Mouse (Mus musculus) lung, postnatal 25 days (tissue): Measurements from ENCODE around the gene Agap1.

Experiments used
- DNase-seq: peaks from one replicate; pipeline ENCODE4 v3.0.0; 2022; ENCODE audit warnings: low spot score

The Agap1 gene

DNA sequence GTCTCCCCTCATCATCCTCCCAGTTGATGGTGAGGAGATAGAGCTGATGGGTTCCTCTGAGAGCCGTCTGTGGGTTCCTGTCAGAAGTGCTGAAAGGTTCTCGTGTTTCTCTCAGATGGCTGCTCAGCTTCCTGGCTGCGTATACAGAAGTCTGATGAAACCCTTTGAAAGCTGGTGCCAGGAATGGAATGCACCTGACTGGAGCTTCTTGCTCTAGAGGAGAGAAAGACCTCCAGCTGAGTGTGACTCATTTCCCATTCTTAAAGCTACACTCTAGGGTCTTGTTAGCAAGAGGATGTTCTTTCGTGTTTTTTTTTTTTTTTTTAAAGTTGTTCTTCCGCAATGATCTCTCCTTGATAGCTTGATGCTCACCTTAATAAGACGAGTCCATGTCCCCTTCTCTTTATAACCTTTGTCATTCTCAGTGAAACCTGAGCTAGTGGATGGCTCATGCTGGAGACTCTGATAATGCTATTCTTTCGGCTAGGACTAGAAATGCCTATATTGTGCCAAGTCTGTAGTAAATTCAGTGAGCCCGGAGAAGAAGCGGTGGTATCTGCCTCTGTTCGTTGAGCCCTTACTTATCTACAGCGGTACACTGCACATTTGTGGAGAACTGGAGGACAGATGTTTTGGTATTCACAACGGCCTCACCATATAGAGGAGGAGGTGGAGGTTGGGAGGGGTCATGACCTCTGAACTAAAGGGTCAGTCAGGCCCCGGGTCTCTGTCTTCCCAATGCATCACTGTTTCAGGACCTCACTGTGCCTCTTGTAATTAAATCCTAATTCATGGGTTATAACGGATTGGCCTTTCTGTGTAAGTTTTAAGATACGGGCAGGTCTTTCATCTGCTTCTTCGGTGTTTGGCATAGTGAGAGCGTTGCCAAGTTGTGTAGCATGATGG is 2.8 kb downstream of the Agap1 start:
- DNase-seq, result no peak

DNA sequence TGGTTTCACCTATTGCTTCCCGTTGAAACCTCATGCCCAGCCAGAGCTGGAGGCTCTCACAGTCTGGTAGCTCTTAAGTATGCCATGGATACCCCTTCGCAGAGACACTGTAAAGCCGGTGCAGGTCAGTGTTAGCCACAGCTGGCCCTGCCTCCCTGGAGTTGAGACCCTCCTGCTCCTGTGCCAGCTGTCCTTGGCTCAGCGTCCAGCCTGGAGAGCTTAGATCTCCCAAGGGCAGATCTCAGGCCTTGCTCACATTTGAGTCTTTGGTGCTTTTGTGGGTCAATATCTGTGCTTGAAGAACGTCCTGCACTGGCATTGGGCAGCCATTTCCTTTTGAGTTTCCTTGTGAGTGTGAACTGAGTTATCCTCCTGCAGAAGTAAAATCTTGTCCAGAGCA is 7.3 kb downstream of the Agap1 start:
- no peak for DNase-seq

DNA sequence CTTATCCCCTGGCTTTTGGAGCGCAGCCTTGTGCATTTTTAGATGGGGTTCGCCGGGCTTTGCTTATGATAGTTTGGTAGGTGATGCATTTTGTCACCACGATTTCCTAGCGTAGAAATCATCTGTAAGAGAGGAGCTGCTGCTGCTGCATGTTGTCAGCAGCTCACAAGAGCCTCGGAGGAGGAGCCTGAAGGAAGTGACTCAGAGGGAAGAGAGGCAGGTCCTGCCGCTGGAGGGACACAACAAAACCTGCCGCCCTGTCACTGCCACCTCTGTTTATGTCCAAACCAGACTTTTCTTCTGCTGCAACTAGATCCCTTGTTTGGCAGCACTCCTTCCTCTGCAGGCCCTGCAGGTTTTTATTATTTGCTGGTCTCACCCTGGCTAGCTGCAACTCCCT is 8.5 kb downstream of the Agap1 start:
- peak; percentile 62 for DNase-seq

GRCm38 (mm10) chr1:89465417-89466002 is 10.9 kb downstream of the Agap1 start:
- no peak for DNase-seq

DNA sequence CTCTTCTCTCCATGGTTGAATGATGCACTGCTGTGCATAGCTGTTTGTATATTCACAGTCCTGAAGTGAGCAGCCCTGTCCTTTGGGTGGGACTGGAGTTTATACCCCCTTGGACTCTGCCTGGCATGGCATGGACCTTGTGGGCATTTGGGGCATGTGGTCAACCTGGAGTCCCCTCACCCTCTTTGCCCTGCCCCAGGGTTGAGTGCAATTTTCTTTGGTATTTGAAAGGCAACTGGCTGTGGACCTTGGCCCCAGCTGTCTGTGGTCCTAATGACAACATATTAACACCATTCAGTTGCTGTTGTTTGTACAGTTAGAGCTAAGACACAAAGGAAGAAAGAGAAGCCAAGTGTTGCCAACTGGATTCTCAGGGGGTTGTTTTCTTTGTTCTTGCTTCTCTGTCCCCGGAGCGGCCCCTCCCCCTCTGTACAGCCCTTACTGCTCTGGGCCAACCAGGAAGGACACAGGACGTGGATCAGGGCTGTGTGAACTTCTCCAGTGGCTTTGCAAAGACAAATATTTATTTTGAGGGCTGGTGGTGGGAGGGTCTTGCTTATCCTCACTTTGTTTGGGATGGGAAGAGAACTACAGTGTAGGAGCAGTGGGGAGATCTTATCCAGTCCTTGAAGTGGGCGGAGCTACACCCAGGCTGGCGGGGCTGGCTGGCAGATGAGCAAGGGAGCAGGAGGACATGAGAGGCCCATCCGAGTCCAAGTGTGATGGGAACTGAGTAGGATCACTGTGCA is 12.9 kb downstream of the Agap1 start:
- peak; percentile 90 for DNase-seq

- DNase-seq, result no peak
These were observed 13.5 kb downstream of the Agap1 start for GRCm38 (mm10) chr1:89468141-89468540.

- no peak for DNase-seq
These were observed 16.8 kb downstream of the Agap1 start for GRCm38 (mm10) chr1:89471430-89471829.

- DNase-seq, result no peak
These were observed 17.3 kb downstream of the Agap1 start for GRCm38 (mm10) chr1:89471891-89472290.

GRCm38 (mm10) chr1:89473946-89474345 is 19.3 kb downstream of the Agap1 start:
- no peak for DNase-seq

GRCm38 (mm10) chr1:89474853-89475252 is 20.2 kb downstream of the Agap1 start:
- no peak for DNase-seq

DNA sequence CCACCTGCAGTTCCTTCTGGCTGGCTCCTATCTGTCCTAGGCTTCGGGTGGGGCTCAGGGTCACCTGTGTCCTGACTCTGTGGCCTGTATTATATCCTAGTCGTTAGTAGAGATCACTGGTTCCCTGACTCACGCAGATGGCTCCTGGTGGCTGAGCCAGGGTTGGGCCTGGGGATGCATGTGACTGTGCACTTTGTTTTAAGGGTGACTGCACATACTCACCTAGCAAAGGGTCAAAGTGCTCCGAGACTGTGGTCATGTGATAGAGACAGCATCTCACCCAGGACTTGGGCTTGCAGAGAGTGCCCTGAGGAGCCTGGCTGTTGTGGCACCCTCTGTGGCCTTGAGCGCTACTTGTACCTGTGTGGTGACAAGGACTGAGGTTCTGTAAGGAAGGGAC is 22.4 kb downstream of the Agap1 start:
- DNase-seq, result no peak

- DNase-seq, result no peak
These were observed 24.2 kb downstream of the Agap1 start for GRCm38 (mm10) chr1:89478571-89479460.

DNA sequence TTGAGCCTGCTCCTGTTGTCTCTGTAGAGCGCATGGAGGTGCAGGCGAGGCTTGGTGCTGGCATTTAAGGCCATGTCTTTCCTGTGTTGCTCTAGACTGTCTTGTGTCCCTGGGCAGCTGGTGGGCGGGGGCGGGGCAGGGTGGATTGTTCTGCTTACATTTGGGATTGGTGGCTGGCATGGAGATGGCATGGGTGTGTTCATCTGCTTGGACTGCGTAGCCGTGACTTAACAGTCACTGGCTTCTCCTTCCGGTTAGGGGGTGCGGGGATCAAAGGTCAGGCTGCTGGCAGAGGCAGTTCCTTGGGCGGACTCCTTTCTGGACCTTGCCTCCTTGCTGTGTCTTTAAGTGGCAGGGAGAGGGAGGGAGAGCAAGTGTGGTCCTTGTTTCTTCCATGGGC is 26.5 kb downstream of the Agap1 start:
- DNase-seq, result peak; percentile 82

GRCm38 (mm10) chr1:89482812-89483211 is 28.2 kb downstream of the Agap1 start:
- no peak for DNase-seq

DNA sequence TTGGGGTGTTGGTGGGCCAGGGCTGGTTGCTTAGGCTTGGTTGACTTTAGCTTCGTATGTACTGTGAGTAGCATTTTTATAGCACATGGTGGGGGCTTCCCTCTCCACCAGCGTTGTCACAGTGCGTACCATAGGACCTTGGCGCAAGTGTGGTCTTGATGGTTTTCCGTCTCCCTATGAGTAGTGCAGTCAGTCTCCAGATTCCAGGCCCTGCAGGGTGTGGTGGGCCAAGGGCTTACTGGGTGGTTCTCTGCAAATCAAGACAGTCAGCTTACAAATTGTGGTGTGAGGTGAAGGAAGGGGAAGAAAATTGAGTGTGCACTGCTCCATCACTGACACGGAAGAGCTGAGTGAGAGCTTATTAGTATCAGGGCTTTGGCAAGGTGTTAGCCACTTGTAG is 32.3 kb downstream of the Agap1 start:
- DNase-seq, result no peak

GRCm38 (mm10) chr1:89489111-89489971 is 34.7 kb downstream of the Agap1 start:
- DNase-seq, result no peak

GRCm38 (mm10) chr1:89493177-89493576 is 38.6 kb downstream of the Agap1 start:
- DNase-seq, result peak; percentile 32

- DNase-seq, result peak; percentile 34
These were observed 40.2 kb downstream of the Agap1 start for GRCm38 (mm10) chr1:89494816-89495215.

DNA sequence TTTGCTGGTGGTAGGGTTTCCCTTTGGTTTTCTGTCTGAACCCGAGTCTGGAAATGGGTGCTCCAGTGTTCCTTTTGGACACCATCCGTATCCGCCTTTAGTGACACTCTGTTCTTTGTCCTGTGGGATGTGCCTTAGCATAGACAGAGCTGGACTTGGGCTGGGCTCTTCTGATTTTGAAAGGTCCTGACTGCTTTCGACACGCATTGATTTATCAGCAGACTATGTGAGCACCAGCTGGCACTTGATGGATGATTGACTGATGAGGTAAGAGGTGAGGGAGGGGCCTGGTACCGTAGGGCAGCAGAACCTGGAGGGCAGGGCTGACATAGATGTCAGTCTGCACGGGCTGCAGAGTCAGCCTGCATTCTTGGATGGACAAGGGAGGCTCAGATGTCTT is 41.6 kb downstream of the Agap1 start:
- no peak for DNase-seq

- DNase-seq, result no peak
These were observed 46.3 kb downstream of the Agap1 start for GRCm38 (mm10) chr1:89500925-89501324.

GRCm38 (mm10) chr1:89501346-89501745 is 46.7 kb downstream of the Agap1 start:
- no peak for DNase-seq
